Mouse (Mus musculus) cerebellum, adult 11-12 months (tissue): ENCODE results near the gene Il5.

ENCODE experiments used
- DNase-seq: peaks from one replicate; pipeline ENCODE4 v3.0.0; 2022

The Il5 gene

DNA sequence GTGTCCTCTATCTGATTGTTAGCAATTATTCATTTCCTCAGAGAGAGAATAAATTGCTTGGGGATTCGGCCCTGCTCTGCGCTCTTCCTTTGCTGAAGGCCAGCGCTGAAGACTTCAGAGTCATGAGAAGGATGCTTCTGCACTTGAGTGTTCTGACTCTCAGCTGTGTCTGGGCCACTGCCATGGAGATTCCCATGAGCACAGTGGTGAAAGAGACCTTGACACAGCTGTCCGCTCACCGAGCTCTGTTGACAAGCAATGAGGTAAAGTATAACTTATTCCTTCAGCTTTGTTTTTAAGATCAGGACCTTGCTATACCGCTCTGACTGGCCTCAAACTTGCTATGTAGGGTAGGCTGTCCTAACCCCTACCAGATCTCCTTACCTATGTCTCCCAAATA, at the start of gene Il5:
Il5 (plus strand) TSS at position 80 of the 400 bp plus-strand sequence.
- DNase-seq: no peak

DNA sequence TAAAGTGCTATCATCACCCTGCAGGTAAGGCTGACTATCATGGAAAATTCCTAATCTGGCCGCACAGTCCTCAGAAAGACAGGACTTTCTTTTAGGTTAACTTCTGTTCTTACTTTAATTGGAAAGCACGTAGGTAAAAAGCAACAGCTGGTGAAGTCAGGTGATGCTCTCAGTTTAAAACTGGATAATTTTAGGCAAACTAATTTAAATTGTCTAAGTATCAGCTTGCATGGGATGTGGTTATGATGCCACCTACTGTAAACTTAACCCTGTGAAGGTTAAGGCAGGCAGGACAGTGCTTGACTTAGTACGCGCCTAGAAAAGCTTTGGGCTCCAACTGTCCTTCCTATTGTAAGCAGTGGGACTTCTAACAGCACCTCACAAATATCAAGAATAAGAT, 49.2 kb upstream of the Il5 start:
- DNase-seq: no peak

GRCm38 (mm10) chr11:53680141-53680540, 40.5 kb upstream of the Il5 start:
- no peak for DNase-seq

DNA sequence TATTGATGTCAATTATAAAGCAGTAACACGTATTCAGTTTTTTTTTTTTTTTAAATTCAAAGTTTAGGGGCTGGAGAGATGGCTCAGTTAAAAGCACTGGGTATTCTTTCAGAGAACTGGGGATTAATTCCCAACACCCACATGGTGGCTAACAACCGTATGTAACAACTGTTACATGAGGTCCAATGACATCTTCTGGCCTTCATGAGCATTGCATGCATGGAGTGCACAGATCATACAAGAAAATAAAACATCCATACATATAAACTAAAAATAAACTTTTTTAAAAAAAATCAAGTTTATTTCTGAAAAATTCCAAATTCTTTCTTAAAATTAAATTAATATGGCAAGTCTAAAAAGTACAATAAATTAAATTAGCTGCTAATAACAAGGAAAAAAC, 38.9 kb upstream of the Il5 start:
- DNase-seq: no peak

DNA sequence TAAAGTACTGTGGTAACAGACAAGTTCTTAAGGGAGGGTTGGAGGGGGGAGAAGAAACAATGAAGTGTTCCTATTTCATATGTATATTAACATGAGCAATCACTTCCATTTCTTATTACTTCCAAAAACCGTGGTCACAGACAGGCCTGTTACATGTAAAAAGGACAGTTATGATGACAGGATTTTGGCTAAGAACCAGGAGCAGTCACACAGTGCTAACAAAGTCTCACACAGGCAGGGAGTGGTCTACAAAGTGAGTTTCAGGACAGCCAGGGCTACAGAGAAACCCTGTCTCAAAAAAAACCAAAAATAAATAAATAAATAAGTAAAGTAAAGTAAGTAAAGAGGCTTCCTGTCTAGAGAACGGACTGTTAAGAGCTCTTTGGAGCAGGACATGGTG, 38.4 kb upstream of the Il5 start:
- DNase-seq: no peak

- DNase-seq: no peak
Measured at GRCm38 (mm10) chr11:53682994-53683530, 37.5 kb upstream of the Il5 start.

DNA sequence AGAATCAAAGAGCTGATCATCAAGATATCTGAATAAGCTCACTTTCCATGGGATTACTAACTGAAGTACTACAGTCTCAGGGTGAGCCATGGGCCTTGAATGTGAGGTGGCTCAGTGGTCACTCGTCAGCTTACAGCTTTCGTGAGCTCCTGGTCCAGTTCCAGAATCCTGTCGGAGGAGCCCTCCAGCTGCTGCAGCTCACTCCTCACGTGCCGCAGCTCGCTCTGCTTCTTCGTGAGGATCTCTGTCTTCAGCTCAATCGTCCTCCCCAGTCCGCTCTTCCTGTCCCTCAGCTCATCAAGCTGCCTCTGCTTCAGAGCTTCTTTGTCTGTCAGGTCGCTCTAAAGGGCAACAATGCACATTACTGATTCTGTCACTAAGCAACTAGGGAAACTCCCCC, 28.6 kb upstream of the Il5 start:
- no peak for DNase-seq

DNA sequence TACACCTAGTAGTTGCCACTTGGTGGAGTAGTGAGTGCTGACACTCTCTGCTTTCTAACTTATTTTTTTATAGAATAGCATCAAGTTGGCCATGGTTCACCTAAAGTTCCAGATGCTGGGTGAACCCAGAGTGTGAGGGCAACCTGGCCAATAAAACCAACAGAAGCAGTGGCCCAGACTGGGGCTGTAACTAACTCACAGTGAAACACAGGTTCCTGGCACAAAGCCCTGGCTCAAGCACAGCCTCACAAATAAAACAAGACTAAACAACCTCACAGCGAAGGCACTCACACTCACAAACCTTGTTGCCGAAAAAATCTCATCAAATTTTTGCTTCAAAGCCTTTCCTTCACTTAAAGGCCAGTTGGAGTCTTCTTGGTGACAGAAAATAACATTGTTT, 22.1 kb upstream of the Il5 start:
- no peak for DNase-seq

- DNase-seq: no peak
Measured at GRCm38 (mm10) chr11:53699351-53699750, 21.2 kb upstream of the Il5 start.

GRCm38 (mm10) chr11:53706236-53706933, 14.2 kb upstream of the Il5 start:
- peak; percentile 16 for DNase-seq

- peak; percentile 81 for DNase-seq
Measured at GRCm38 (mm10) chr11:53706934-53707717, 13.5 kb upstream of the Il5 start, which contains the start of gene Rad50. Rad50 (minus strand) TSS chr11:53707319.

DNA sequence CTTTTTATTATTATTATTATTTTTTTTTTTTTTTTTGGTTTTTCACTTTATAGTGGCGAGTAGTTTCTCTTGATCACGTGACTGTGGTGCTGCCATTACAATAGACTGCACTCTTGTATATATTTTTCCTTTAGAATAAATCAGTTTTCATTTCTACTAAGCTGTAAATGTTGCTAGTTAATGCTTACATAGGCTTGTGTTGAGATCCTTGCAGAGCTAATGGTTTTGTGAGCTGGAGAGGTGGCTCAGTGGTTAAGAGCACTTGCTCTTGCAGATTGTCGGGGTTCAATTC, 12.9 kb upstream of the Il5 start:
- no peak for DNase-seq

GRCm38 (mm10) chr11:53719701-53720100, 893 bp upstream of the Il5 start:
- DNase-seq: no peak

DNA sequence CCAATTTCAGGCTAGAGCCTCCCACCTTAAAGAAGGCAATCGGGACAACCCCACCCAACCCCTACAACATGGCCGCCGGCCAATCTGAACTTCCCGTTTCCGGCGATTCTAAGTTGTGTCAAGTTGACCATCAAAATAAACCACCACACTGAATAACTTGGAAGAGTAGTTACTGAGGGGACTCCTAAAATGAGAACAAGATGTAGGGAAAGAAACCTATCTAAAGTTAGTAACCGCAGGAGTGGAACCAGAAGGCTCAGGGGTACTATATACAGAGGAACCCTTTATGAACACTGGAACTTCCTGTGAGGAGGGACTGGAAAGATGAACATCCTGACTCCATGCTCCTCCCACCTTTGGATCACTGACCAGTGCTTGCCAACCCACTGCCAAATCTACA, 10.9 kb downstream of the Il5 start:
- DNase-seq: no peak

DNA sequence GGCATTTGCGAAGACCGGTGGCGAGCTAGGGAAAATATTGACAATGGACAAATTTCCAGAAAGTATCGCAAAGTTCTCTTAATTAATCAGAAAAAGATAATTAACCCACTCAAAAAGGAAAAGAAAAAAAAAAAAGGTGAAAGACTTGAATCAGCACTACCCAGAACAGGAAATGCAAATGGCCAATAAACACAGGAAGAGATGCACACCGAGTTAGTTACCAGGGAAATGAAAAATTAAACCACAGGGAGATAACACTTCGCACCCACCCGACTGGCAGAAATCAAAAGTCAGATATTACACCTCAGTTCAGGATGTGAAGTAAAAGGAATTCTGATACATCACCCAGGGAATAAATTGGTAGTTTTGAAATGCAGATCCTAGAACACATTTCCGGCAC, 11.7 kb downstream of the Il5 start:
- no peak for DNase-seq

- DNase-seq: no peak
Measured at GRCm38 (mm10) chr11:53733824-53734223, 13.2 kb downstream of the Il5 start.

- DNase-seq: no peak
Measured at GRCm38 (mm10) chr11:53734431-53734830, 13.8 kb downstream of the Il5 start.

DNA sequence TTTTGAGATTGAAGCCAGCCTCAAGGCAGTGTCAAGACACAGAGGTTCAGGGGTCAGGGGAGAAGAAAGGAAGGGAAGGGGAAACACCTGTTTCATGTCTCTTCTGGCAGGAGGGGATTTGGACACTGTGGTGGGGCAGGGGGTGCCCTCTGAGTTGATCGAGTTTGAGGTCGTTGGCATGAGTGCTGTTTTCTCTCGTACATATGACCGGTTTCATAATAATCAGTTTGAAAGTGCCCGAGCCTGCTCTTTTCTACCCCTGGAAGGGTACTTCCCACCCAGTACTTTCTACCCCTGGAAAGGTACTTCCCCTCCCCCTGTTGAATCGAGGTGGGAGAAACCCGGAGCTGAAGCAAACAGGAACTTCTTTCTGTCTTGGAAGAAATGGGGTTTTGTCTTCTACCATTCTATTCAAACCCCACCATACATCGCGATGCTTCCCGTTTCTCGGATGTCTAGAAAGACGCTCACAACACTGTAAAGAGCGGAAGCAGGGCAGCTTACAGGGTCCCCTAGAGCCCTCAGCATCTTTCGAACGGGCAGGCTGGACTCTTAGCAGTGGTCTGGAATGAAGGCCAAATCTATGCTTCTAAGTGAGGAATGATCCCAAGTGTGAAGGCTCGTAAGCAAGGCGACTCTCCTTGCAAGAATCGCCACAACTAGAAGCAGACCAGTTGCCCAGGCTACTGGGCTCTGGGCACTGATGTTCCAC, 14.5 kb downstream of the Il5 start:
- no peak for DNase-seq

GRCm38 (mm10) chr11:53735682-53736245, 15.2 kb downstream of the Il5 start:
- peak; percentile 63 for DNase-seq

- peak; percentile 29 for DNase-seq
Measured at GRCm38 (mm10) chr11:53736771-53737572, 16.4 kb downstream of the Il5 start.

- no peak for DNase-seq
Measured at GRCm38 (mm10) chr11:53737573-53737946, 17.0 kb downstream of the Il5 start.

DNA sequence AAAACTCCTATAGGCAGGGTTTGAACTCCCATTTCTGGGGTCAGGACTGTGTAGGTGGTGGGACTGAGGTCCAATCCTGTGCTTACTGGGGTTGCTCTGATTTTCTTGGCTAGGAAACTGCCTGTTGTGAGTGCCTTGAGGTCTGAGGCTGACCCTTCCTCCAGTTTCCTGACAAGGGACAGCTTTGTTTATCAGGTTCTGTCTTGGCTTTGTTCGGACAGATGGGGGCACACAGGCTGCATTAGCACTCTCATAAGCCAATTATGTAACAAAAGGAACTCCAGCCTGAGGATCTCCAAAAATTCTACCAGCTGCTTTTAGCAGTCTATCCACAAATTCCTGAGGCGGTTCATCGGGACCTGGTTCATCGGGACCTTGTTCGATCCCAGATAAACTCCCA, 21.8 kb downstream of the Il5 start:
- DNase-seq: no peak

DNA sequence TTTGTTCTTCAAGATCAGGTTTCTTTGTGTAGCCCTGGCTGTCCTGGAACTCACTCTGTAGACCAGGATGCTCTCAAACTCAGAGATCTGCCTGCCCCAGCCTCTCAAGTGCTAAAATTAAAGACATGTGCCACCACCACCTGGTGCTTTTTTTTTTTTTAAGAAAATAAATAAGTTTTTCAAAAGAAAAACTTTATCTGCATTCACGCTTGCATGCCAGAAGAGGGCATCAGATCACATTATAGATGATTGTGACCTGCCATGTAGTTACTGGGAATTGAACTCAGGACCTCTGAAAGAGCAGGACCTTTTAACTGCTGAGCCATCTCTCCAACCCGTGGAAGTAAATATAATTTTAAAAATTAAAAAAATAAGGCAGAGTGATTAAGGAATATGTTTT, 24.7 kb downstream of the Il5 start:
- DNase-seq: no peak
